Mouse (Mus musculus): ENCODE measurements around the gene Xpnpep1. TPM values are rescaled to one million over a fixed set of nuclear protein-coding genes. Genes with fewer than 3 reads are reported as not detected.

The Xpnpep1 gene
- total RNA-seq, 2 experiments from 2014 or later: 60.4 to 65.1 TPM

DNA sequence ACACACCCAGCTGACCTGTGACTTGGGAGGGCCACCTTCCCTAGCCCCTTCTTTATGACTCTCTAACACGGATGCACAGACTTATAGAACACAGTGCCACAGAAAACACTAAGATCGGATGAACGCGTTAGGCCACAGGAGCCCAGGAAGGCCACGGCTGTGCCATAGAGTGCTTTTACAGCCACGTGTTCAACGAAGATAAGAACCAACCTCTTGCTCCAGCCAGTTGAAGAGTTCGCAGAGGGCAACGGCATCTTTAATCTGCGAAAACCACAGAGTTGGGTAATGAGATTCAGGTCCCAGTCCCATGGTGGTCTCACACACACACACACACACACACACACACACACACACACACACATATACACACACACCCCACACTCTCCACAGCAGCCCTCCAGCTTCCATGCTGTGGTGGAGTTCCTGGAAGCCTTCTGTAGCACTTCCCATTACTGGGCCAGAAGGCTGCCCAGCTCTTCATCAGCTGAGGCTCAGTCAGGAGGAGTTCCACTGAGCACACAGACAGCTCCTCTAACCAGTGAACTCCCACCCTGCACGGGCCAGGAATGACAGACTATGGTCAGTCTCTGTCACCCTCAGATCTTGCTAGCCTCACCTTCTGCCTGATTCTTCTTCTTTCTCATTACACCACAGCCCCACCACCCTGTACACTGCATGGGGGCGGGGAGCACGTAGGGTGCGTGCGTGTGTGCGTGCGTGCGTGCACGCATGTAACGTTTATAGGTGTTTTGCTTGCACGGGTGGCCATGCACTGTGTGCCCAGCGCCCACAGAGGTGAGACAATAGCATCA is 36.3 kb downstream of the Xpnpep1 start:
- no peak for DNase-seq (ENCODE audit: low spot score in 2 of 2)

DNA sequence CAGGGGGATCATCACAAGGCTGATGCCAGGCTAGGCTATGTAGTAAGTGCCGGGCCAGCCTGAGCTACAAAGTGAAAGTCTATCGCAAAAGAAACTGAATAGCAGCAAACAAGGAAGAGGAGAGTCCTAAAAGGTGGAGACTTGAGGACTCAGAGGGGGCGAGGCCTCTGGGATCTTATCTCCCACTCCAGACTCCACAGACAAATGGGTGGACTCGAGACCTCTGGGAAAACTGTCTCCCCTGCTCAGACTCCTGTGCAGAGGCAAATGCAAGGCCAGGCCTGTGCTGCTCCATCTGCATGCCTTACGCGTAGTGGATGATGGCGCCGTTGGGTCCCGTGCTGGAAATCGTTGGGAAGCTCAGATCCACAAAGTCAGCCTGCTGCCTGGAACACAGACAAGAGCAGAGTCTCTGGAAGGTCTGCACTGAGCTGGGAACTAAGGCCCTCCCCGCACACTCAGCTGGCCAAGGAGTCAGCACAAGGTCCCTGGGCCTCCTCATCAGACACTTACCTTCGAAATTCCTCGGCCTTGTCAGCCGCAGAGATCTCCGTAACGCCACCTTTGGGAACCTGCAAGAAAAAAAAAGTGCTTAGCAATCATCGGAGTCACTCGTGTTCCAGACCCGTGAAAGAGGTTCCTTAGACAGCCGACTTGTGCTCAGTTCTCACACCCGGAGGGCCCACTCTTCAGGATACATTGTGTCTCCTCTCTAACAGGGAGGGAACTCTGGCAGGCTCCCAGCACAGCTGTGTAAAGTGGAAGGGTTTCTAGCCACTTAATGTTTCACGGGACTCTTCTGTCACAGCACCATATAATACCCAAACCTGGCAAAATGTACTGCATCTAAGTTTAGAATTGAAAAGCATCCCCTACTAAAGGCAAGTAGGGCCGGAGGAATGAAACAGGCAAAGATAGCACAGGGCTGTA is 37.6 kb downstream of the Xpnpep1 start:
- DNase-seq (ENCODE audit: low spot score in 2 of 2): no peak

DNA sequence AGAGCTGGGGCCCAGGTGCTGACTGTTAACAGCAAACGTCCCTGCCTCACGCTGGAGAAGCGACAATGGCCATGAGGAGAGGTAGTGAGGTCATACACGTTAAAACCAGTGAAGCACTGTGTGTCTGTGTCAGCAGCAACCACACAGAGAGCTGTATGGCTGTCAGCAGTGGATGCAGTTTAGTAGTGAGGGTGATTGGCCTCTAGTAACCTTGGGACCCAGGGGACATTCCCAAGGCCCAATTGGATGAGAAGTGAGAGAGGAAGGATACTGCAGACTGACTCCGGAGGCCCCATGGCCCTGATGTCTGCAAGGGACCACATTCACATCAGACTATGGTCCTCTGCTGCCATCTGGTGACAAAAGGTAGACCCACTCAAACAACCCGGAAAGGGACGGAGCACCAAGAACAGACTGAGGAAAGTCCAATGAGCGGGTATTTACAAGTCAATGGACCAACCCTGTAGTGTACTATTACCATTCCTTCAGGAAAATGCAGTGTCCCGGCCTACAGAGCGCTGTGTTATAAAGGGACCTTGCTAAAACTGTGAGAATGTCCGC is 47.1 kb downstream of the Xpnpep1 start:
- peak; percentile 61 to 67 for DNase-seq (ENCODE audit: low spot score in 2 of 2)

DNA sequence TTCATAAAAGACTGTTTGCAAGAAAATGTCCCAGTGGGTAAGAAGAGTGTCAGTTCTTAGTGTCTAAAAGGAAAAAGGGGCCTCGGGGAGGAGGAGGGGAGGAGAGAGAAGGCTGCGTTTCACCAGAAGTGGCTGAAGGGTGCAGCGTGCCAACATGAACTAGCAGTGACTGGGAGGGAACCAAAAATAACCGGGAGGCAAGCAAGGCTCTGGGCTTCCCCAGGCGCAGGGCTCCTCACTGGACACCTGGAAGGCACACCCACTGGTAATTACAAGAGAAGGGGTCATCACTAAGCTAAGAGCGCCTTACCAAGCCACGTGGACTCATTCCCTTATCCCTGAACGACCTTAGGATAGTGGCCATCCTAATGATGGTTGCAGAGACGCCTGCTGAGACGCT is 48.1 kb downstream of the Xpnpep1 start:
- no peak for DNase-seq (ENCODE audit: low spot score in 2 of 2)

DNA sequence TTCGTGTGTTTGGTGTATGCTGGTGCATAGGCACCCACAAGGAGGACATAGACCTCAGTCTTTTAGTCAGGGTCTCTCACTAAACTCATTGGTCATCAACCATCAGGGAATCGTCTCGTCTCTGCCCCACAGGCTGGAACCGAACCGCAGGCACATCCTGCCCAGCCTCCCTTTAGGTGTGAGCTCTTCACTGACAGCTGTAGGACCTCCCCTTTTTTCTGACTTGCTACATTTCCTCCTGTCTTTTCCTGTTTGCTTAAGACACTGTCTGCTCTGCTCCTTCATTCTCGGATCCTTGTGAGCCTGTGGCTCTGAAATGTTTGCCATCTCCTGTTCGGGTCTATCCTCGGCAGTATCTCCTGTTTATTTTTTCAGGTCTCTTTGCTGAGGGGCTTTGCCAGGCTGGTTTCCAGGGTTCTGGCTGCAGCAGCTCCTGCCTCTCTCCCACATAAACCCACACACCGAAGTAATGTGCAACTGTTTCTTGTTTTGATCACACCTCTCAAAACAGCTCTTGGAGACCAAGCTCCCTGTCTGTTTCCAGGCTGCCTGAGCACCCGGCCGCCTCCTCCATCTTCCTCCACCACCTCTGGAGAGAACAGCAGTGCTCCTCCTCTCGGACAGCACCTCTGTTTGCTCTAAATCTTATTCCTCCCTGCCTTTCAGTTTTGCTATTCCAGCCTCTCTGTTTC is 60.8 kb downstream of the Xpnpep1 start:
- peak; percentile 26 to 50 for DNase-seq (ENCODE audit: low spot score in 2 of 2)

DNA sequence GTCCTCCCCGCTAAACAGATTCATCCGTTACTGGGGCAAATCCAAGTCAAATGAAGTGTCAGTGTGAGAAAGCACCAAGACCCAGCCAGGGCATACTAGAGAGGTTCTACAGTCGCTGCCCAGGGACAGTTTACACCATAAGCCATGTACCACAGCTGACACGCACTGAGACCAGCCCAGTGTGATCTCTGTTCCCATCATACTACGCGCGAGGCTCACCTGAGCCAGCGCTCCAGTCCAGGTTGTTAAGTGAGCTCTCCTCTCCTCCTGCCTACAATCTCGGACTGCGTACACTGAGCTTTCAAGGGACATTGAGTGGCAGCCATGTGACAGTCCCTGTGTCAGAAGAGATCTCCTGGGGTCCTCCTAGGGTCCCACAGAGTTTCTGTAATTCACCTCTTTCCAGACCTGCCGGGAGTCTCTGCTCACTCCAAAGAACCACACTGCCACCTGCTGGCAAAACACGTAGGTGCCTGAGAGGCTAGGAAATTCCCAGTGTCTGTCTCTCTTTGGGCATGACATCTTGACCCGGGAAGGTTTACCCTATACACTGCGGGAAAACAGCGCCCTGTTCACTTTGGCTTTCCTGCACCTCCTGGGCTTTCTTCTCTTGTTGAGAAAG is 64.3 kb downstream of the Xpnpep1 start:
- peak; percentile 84 to 88 for DNase-seq (ENCODE audit: low spot score in 2 of 2)

DNA sequence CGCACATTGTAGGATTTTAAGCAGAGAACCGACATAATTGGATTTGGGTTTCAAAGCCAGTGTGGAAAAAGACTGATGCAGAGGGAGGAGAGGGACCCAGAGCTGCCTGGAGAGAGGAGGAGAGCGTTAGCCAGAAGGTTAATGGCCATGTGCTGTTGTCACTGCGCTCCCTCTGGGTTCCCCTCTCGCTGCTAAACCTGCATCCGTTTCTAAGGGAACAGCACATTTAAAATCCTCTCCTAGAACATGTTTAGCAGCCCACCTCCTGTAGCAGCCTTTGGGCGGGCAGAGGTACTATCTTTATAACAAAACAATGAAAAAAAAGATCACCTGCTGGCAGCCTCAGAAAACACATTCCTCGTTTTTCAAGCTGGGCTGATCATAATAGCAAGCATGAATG is 73.7 kb downstream of the Xpnpep1 start:
- DNase-seq (ENCODE audit: low spot score in 2 of 2): no peak

DNA sequence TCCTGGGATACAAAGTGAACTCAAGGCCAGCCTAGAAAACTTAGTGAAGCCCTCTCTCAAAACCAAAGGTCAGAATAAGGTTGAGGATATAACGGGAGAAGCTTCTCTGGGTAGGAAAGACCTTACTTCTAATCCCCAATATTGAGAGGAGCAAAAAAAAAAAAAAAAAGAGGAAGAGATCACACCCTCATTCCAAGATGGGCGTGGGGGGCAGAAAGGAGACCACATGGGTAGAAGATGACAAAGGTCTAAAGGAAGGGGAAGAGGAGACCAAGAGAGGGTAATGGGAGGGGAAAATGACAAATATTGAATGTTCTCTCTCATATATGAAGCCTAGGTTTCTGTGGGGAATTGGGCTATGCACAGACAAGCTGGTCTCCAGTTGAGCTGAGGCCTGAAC is 77.3 kb downstream of the Xpnpep1 start:
- no peak for DNase-seq (ENCODE audit: low spot score in 2 of 2)

DNA sequence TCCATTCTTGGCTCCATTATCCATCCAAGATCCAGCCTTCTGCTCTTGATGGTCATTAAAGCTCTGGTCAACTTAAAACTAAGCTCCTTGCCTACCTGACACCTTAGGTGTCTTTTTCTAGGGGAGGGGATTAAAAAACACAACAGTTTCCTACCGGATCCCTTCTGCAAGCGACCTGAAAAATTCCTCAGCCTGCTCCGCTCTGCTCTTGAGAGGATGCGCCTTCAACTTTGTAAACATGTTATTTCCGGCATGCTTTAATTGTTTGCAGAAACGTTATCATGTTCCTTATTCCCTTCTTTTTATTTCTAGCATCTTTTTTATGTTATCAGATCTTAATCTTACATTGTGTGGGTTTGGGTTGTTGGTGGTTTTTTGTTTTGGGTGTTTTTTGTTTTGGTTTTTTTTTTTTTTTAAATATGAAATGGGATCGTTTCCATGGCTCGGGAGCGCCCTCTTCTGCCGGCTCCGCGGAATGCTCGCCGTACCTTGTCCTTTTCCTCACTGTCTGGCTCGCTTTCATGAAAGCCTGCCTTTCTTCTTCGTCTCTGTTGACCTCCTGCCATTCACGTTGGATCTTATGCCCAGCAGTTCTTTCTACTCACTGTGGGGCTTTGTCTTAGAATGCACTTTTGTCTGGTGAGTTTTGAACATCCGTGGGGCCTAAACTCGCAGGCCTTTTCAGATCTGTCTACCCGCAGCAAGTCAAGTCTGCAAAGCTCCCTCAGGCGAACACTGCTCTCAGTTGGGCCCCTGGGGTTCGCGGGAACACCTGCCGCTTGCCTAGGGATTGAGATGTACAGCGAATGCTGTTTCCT is 117.1 kb downstream of the Xpnpep1 start:
- peak; percentile 68 to 75 for DNase-seq (ENCODE audit: low spot score in 2 of 2)

DNA sequence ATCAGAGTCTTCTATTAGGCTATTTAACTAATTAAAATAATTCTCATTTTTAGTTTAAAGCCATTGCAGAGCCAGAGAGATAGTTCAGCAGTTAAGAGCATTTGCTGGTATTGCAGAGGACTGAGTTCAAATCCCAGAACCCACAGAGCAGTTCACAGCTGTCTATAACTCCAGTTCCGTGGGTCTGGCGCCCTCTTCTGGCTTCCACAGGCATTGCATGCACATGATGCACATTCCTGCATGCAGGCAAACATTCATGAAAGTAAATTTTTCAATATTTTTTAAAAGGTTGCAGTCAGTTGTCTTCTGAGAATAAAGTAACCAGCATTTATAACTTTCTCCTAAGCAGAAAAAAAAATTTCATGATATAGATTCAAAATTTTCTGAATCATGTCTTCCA is 135.8 kb downstream of the Xpnpep1 start:
- DNase-seq (ENCODE audit: low spot score in 2 of 2): no peak

DNA sequence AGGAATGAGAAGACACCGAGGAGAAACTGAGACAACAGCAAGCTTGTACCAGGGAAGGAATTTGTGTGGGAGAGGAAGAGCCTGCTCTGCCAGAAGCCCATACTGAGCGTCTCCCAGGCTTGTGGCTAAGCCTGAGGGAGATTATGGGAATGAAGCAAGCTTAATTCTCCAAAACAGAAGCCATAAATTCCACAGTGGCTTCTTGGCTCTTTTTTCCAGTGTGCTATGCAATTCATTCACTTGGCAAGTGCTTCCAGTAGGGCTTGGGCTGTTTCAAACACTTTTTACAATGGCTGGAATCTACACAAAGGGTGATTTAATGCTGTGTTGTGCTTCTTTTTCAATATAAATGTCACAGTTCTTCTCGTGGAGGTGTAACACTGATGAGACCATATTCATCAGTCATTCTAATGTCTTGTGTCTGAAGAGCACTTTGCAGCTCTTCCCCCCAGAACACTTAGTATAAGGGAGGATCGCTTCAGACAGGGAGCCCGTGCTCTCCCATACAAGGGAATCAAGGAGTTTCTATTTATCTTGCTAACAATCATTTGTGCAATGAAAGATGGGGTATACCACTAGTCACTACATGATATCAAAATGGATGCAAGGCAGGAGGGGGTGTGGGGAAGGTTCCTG is 148.1 kb downstream of the Xpnpep1 start:
- DNase-seq (ENCODE audit: low spot score in 2 of 2): no peak

Small RNAs within 50 kb of the gene (microRNA-seq; reads per million reads assigned to microRNA genes)
- gene Mir6407: 0 reads per million in 2 experiments

Other genes starting within 250 kb of the Xpnpep1 start
- 10 to 100 TPM; 82.9 to 85.7 TPM for gene Add3, start 100.2 kb upstream of the Xpnpep1 start, total RNA-seq (2021)

Measured in left cerebral cortex, adult 18-20 months (tissue).